Mouse (Mus musculus) cerebellum, postnatal 36 days (tissue): ENCODE results near the gene Sall2.

ENCODE experiments used
- DNase-seq, 2 experiments: peaks; one replicate each; pipeline ENCODE4 v3.0.0; 2021 to 2022; ENCODE audit warnings: mixed read lengths in 2 of 2

Sall2 gene

DNA sequence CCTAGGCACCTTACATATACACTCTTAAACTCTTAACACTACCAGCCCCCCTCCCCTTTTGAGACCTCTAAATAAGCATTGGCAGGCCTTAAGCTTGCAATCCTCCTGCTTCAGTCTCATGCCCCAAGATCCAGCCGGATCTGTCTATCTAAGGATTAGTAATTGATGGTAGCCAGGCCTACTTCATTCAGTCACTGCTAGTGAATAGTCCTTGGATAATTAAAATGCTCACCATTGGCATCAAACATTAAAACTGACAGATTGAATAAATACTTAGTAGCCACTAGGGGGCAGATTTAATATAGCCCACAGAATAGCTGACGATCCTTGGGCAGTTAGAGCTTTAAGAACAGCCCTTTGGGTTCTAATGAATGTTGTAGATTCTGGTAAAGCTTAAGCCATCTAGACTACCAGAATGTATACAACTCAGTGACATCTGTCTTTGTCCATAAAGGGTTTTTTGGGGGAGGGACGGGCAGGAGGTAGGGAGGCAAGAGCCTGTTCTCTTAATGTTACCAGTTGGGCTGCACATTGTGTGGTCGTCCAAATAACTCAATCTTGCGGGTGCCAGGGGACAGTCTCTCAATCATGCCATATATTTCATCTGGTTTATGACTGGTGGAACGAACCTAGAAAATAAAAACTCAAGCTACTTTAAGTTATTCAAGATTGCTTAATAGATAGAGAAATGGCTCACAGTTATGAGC lies 32.9 kb downstream of the Sall2 start:
- no peak for DNase-seq

DNA sequence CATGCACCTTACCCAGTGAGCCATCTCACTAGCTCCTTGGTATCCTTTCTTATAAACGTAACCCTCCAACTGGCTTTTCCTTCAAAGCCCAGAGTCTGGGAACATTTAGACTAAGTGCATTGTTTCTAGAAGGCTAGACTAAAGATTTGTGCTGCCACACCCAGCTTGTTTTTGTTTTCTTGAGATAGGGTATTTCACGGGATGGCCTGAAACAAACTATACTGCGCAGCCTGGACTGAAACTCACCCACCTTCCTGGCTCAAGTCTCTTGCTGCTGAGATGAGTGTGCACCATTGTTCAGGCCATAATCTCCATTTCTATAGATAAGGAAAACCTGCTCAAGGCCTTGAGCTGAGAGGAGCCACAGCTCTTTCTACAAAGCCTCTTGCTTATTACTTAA lies 44.4 kb downstream of the Sall2 start:
- no peak for DNase-seq

DNA sequence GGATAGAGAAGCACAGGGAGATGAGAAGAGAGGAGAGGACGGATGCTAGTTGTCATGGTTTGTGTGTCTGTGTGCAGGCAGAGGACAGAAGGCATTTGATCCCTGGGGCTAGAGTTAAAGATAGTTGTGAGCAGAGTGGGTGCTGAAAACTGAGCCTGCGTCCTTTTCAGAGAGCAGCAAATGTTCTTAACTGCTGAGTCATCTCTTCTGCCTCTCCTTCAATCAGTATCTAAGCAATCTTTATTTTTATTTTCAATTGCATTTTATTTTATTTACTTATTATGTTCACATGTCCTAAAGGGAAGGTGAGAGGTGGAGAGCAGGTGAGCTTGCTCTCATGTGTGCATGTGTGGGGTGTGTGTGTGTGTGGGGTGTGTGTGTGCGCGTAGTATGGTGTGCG lies 44.9 kb downstream of the Sall2 start:
- no peak for DNase-seq

DNA sequence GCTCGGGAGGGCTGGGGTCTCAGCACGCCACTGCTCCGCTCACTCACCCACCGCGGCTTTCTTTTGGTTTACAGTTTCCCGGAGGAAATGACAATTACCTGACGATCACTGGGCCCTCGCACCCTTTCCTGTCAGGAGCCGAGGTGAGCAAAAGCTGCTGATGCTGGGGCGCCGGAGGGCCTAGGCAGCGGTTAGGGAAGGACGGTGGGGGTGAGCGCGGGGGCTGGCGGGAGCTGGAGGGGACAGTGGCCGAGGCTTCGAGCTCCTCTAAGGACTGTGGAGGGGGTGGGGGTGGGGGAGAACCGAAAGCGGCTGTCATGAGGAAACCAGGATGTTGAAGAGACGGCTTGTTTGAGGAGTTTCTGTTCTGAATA lies 48.8 kb downstream of the Sall2 start:
- DNase-seq = no peak

DNA sequence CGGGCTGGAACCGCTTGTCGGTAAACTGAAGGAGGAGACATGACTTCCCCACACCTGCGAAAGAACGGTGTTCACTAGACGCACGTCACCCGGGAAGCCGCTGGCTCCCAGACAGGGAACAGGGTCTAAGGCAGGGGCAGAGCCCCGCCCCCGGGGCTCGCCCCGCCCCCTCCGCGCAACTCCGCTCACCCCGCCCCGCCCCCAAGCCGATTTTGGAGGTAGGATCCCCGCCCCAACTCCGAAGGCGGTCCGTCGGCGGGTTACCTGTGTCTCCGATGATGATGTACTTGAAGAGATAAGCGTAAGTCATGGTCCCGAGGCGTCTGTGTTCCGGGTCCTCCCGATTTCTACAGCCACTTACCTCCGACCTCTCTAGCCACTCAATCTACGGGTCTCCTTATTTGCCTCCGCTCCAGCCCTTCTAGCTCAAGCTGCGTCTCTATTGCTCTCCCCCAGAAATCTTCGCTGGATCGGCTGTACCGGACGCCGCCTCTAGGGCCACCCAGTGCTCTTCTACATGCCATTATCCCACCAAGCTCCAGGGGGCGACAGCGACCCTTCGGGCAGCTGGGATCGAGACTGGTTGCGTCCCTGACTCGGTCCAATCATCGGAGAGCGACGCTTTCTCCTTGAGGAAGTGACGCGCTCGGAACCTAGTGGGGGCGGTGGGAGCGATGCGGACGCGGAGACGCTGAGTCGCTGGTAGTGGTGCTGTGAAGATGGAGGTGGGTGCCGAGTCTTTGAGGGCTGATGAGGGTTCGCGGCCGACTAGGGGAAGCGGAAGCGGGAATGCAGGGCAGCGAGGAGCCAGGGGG lies 49.4 kb downstream of the Sall2 start, which contains the start of the genes Tox4 and Rab2b:
Tox4 (plus strand) TSS at position 215 of the 815 bp plus-strand sequence.
Rab2b (minus strand) TSS at position 614 of the 815 bp plus-strand sequence.
- DNase-seq = peak; percentile 98 to 100

DNA sequence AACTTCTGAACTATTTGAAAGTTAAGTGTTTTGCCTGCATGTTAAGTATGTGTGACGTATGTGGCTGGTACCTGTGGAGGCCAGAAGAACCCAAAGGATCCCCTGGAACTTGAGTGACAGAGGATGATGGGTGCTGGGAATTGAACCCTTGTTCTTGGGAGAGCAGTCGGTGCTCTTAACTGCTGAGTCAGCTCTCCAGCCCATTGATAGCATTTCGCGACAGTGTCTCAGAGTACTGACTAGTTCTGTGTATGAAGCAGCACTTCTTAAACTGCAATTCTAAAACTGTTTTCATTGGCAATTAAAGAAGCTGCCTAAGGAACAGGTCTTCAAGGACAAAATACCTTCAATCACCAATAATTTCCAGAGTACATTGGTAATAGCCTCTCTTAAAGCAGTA lies 51.4 kb downstream of the Sall2 start:
- no peak for DNase-seq

DNA sequence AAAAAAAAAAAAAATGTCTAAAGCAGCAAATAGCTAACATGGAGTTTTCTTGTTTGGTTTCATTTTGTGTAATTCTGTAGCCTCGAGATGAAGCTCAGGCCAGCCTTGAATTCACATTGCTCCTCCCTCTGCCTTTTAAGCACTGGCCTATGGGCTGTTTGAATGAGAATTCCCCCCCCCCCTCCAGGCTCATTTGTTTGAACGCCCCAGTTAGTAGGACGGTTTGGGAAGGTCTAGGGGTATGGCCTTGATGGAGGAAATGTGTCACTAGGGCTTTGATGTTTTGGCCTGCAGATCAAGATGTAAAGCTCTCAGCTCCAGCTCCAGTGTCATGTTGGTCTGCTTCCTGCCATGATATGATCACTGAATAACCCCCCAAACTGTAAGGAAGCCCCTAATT lies 55.8 kb downstream of the Sall2 start:
- no peak for DNase-seq
